Mouse (Mus musculus): ENCODE data around the gene Lmbr1l.
"Not testable (repeated sequence)": the region's sequence is repeated elsewhere in the genome, so short reads cannot be mapped to it uniquely, and the experiment has no call there.

The Lmbr1l gene

DNA sequence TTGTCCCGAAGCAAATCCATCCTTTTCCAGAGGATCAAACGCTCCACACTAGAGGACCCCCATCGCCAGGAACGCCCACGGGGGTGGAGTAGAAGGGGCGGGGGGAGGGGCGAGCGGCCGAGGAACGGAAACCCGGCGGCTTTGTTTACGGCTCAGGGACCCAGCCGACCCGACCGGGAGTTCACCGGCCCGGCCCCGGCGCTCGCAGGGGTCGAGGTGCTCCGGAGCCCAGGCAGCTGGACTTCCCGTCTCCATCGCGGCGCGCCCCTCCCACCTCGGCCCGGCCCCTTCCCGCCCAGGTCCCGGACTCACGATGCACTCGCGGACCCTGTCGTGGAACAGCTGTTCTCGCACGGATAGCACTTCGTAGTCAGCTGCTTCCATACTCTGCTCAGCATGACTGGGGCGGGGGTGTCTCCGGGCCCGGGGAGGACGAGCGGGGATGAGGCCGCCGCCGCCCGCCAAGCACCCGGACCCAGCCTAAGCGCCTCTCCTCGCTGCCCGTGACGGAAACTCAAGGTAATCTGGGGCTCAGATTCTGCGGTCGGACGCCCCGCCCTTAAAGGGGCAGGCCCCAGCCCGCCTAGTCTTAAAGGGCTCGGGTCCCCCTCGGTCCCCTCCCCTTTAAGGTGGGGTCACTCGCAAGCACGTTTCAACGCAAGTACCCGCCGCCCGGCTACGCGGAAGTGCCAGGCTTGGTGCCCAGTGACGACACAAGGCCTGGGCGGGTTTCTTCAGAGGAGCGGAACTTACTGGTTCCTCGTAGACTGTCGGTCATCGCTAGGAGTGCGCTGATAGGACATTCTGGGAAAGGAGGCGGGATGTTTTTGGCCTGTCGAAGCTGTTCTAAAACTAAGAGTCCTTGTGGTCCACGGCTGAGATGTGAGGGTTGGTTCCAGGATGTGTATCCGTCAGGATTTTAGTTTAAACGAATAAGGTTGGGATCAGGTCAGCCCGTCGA lies at the start of gene Lmbr1l:
Gene Lmbr1l (minus strand): TSS at position 694 of the 961 bp plus-strand sequence.
- DNase-seq (ENCODE audit: low read depth): peak; percentile 98

- no peak for DNase-seq (ENCODE audit: low read depth)
These were observed 41.5 kb upstream of the Lmbr1l start for GRCm38 (mm10) chr15:98959531-98959930.

GRCm38 (mm10) chr15:98958901-98959420 lies 40.9 kb upstream of the Lmbr1l start:
- no peak for DNase-seq (ENCODE audit: low read depth)

DNA sequence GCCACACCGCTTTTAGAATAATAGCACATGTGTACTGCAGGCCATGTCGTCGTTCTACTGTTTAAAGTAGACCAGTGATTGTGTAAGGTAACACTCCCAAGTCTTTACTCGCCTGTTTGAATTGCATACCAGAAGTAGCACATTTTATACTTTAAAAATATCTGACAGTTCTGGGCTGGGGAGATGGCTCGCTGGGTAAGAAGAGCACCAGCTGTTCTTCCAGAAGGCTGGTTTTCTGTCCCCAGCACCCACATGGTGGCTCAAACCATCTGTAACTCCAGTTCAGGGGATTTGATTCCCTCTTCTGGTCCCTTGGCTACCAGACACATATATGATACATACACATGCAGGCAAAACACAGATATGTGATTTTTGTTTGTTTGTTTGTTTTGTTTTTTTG lies 39.4 kb upstream of the Lmbr1l start:
- no peak for DNase-seq (ENCODE audit: low read depth)

DNA sequence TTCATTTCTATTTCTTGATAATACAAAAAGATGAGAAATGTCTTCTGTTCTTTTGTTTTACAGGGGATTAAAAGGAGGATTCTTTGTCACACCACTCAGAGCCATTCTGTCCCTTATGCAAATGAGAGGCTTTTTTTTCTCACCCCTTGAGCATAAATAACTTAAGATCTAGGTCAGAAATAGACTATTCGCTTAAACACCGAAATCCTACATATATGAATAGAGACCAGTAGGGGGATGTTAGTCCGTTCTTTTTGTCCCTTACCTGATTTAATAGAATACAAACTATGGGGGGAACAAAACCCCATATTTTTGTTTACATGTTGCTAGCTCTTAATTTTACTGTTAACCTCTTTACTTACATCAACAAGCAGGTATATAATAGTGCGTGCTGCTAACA lies 38.0 kb upstream of the Lmbr1l start:
- no peak for DNase-seq (ENCODE audit: low read depth)

GRCm38 (mm10) chr15:98955324-98955723 lies 37.3 kb upstream of the Lmbr1l start:
- DNase-seq (ENCODE audit: low read depth): no peak

GRCm38 (mm10) chr15:98954425-98955253 lies 36.6 kb upstream of the Lmbr1l start:
- no peak for DNase-seq (ENCODE audit: low read depth)

DNA sequence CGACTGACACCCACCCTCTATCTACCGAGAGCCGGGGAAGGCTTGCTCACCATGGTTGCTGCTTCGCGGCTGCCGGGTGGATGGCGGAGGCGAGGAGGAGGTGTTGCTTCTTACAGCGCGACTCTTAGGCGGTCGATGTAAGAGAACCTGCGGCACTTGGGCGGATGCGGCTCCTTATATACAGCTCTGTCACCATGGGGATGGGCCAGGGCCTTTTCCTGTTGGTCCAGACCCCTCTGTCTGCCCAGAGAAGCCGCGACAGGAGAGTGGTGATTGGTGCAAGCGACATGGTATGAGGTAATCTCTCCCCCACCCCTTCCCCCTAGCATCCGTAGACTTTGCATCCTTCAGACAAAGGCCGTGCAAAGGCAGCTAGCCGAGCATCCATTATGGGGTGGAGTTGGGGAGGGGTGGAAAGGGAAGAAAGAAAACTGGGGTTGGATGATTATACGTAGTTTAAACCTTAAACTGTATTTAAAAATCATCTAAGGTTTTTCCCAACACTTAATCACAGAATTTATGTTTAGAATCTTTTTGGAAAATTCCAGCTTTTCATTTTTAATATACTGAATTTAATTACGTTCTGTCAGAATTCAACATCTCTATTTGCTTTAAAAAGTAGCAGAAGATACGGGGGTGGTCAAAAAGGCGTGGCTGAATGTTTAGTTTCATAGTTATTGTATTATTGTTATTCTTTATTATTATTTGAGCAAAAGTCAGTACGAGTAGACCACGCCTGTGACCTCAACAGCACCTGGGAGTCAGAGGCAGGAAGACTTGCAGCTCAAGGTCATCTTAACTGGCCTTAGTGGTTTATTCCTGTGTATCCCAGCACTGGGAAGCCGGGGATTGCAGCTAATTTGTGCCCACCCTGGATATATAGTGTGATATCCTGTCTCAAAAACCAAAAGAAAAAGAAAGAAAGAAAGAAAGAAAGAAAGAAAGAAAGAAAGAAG lies 35.6 kb upstream of the Lmbr1l start, which contains the start of the genes Gm49450 and Tuba1a:
Gene Gm49450 (minus strand): TSS at position 151 of the 956 bp plus-strand sequence.
Gene Tuba1a (minus strand): TSS at position 303 of the 956 bp plus-strand sequence.
- DNase-seq (ENCODE audit: low read depth): peak; percentile 73

DNA sequence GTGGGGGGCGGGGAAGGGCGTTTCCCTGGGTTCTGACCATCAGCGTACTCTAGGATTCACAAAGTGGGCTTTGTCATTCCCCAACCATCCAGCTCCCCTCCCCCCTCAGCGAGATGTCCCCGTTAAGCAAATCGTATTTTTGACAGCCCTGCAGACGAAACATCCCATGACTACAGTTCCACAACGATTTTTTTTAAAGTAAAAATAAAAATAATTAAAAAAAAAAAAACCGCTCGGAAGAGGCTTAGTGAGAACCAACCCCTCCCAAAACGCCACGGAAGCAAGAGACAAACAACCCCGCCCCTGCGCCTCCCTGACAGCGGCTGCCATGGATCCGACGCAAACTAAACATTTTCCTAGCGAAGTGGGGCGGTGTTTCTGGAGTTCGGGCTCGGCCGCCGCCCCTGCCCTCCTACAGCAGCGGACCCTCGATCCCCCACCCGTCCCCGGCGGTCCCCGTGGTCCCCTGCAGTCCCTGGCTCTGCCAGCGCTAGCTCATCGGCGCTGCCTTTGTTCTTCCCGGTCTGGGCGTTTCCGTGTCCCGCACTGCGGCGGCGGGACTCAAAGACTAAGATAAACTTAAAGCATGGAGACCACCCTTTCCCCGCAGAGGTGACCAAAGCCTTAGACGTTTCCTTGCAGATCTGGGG lies 34.8 kb upstream of the Lmbr1l start:
- DNase-seq (ENCODE audit: low read depth): no peak

DNA sequence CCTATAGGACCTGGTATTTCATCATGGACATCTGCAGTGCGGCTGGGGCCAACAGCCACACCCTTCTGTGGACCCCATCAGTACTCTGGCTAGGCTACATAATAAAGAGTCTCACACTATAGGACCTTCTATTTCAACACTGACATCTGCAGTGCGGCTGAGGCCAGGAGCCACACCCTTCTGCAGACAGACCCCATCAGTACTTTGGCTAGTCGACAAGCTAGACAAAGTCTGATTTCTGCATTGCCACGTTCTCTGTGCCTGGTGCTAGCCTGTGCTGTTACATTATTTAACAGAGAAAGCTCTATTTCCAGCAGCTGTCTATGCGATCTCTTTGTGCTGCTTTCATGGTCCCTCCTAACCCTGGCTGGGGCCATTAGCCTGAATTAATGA lies 34.0 kb upstream of the Lmbr1l start:
- no peak for DNase-seq (ENCODE audit: low read depth)

DNA sequence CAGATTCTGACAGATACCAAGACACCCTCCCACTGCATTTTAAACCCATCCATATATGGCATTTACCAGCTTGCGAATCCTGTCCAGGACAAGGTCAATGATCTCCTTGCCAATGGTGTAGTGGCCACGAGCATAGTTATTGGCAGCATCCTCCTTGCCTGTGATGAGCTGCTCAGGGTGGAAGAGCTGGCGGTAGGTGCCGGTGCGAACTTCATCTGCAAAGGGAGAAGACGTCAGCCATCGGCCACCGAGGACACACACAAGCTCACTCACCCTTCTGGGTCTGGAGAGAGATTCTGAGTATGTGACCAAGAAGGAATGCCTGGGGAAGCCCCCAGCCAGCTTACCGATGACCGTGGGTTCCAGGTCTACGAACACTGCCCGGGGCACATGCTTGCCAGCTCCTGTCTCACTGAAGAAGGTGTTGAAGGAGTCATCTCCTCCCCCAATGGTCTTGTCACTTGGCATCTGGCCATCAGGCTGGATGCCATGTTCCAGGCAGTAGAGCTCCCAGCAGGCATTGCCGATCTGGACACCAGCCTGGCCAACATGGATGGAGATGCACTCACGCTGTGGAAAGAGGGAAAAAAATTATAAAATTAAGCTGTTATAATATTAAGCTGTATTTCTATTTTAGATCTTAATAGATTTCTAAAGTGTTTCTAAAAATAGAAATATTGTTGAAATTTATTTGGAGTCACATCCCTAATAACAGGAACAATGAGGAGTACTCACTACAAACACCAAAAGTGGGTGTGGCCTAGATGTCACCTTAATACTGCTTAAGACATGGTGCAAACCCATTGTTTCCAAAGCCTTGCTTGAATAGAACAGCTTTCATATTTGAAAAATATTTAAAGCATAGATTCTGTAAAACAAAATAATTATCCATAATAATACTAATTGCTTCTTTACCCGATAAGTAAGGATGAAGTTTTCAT lies 33.4 kb upstream of the Lmbr1l start:
- DNase-seq (ENCODE audit: low read depth): not testable (repeated sequence)

DNA sequence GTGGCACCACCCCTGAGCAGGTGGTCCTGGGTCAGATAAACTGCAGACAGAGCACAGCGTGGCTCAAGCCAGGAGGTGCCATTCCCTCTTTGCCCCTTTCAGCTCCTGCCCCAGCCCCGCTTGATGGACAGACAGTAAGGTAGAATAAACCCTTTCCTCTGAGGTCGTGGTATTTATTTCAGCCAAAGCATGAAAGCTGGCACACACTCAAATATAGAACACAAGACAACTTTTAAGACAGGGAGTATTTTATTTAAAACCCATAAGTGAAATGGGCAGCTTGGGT lies 31.5 kb upstream of the Lmbr1l start:
- no peak for DNase-seq (ENCODE audit: low read depth)

DNA sequence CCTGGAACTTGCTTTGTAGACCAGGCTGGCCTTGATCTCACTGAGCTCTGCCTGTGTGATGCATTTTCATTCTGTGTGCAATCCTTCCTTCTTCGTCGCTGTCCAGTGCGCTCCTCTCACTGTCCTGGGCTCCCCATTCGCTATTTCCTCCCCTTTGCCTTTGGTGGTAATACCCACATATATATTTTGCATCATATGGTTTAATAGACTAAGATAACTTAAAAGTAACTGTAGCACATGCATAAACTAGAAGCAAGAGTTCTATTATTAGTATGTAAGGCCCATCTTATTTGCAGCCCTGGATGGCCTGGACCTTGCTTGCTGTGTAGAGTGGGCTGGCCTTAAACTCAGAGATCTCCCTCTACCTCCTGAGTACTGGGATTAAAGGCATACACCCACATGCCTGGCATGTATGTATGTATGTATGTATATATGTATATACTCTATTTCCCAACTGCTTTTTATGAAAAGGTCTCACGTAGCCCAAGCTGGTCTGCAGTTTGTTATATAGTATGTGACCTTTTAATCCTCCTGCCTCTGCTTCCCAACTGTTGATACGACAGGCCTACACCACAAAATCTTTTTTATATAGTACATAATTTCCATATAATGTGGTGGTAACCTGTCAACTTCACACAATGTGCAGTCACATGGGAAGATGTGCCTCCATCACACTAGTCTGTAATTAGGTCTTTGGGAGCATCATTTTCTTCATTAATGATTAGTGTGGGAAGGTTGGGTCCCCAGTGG lies 31.0 kb upstream of the Lmbr1l start:
- no peak for DNase-seq (ENCODE audit: low read depth)

DNA sequence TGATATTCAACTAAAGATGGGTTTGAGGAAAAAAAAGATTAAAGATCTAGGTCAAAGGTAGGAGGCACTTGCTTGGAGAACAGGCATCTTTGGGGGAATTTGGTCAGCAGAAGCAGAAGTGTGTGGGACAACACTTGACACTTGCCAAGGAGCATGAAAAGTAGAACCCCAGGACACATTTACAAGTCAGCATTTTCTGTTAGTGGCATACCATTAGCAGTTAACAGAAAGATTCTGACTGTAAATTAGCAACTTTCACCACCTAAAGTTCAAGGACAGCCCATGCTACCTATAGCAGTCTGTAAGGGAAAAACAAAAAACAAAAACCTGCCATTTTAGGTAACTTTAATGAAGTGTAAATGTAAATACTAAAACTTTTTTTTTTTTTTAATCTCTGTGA lies 30.4 kb upstream of the Lmbr1l start:
- no peak for DNase-seq (ENCODE audit: low read depth)

GRCm38 (mm10) chr15:98947884-98948283 lies 29.9 kb upstream of the Lmbr1l start:
- no peak for DNase-seq (ENCODE audit: low read depth)

DNA sequence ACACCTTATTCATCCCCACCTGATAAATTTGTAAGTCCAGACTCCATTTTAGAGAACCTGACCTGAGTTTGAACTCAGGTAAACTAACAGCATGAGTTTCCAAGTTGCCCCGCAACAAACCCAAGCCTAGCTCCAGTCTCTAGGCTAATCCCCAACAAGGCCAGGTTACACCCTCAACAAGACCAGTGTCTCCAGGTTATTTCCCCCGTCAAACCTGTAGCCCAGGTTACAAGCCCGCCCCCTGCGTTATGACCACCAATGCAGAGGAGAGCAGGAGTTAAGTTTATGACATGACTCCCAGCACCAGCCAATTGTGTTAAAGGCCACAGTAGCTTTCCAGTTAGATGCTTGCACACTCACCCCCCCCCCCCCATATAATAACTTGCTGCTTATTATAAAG lies 25.1 kb upstream of the Lmbr1l start:
- DNase-seq (ENCODE audit: low read depth): no peak

DNA sequence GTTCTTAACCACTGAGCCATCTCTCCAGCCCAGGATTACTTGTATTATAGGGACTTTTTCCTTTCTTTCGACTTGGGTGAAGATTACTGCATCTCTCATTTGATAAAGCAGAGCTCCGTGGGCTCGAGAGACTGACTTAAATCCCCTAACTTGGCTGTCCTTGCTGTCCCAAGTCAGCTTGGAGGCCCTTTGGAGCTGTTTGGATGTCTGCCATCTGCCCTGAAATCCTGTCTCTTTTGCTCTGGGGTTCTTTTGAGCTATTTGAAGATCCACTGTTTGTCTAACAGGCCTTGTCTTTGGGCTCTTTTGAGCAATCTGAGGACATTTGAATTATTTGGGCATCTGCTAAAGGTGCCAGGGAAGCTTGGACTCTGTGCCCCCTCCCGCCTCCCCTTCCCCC lies 24.1 kb upstream of the Lmbr1l start:
- DNase-seq (ENCODE audit: low read depth): no peak

- DNase-seq (ENCODE audit: low read depth): no peak
These were observed 23.5 kb upstream of the Lmbr1l start for GRCm38 (mm10) chr15:98941539-98941938.

- DNase-seq (ENCODE audit: low read depth): no peak
These were observed 22.8 kb upstream of the Lmbr1l start for GRCm38 (mm10) chr15:98940816-98941215.
